Mouse (Mus musculus): ENCODE data around the gene Tanc1. TPM values are rescaled to one million over a fixed set of nuclear protein-coding genes. Genes with fewer than 3 reads are reported as not detected.

The Tanc1 gene
- polyA plus RNA-seq, 2 experiments = 1.1 to 1.3 TPM

DNA sequence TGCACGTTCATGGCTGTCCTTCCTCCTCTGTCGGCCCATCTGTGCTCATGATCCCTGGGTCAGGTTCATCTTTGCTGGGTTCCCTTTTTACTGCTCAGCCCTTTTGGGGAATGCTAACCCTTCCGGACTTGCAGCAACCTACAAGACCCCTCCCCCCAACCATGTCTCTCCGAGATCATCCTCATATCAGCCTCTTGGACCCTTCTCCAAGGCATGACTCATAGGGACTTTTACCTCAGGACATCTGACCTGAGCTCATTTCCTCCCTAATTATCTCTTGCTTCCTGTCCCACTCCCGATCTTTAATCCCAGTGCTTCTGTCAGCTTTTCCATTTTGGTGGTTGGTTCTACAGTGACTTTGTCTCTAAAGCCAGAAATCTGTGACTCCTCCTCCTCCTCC is 68.9 kb downstream of the Tanc1 start:
- no peak overlapping the region for H3K4me3 ChIP-seq (ENCODE audit: insufficient read depth in 1 of 2, low read depth in 2 of 2, low read length in 2 of 2)
- H3K27me3 ChIP-seq (ENCODE audit: control insufficient read depth, insufficient read depth, low read length) = no peaks in the 10 kb centered on the region
- H3K27ac ChIP-seq = no peak overlapping the region
- no peak for DNase-seq (ENCODE audit: low read depth in 3 of 3, low spot score in 3 of 3)
- no peaks in the 10 kb centered on the region for H3K36me3 ChIP-seq (replicated peaks; ENCODE audit: control insufficient read depth, insufficient read depth, low read depth)
- peaks cover 0 to 9% of the 10 kb centered on the region in 2 experiments; a peak in 2 of 4 replicates for H3K4me1 ChIP-seq (replicated peaks; ENCODE audit: control insufficient read depth in 2 of 2, insufficient read depth in 2 of 2, low read length in 1 of 2)
- ATAC-seq (ENCODE audit: insufficient read depth) = no peak
- no peak overlapping the region for H3K9ac ChIP-seq (replicated peaks)
- no peaks in the 10 kb centered on the region for H3K9me3 ChIP-seq (ENCODE audit: control insufficient read depth, low read length)
- 37% methylated on average over 5 of the region's 5 CpGs for WGBS (ENCODE audit: insufficient replicate concordance)
- no peak overlapping the region for H3K4me2 ChIP-seq (ENCODE audit: low read depth)
- TF ChIP-seq EP300 (IDR thresholded peaks at IDR 0.05; ENCODE audit: low read depth) = no peak
- no peak for TF ChIP-seq CTCF (IDR thresholded peaks at IDR 0.05; ENCODE audit: low read depth)

- Histone ChIP-seq H3K27me3 (ENCODE audit: control insufficient read depth, insufficient read depth, low read length) (no peaks in the 10 kb centered on the region), H3K4me3 (ENCODE audit: insufficient read depth in 1 of 2, low read depth in 2 of 2, low read length in 2 of 2) (no peak overlapping the region), H3K4me2 (ENCODE audit: low read depth) (no peak overlapping the region), H3K36me3 (replicated peaks; ENCODE audit: control insufficient read depth, insufficient read depth, low read depth) (no peaks in the 10 kb centered on the region), H3K4me1 (replicated peaks; ENCODE audit: control insufficient read depth in 2 of 2, insufficient read depth in 2 of 2, low read length in 1 of 2) (peaks cover 0 to 6% of the 10 kb centered on the region in 2 experiments; a peak in 2 of 4 replicates), H3K9ac (replicated peaks) (no peak overlapping the region), H3K27ac (no peak overlapping the region), H3K9me3 (ENCODE audit: control insufficient read depth, low read length) (no peaks in the 10 kb centered on the region)
- no peak for TF ChIP-seq EP300 (IDR thresholded peaks at IDR 0.05; ENCODE audit: low read depth)
- no peak for TF ChIP-seq CTCF (IDR thresholded peaks at IDR 0.05; ENCODE audit: low read depth)
- WGBS (ENCODE audit: insufficient replicate concordance) = 48% methylated on average over 4 of the region's 4 CpGs
- DNase-seq (ENCODE audit: low read depth in 3 of 3, low spot score in 3 of 3) (no peak), ATAC-seq (ENCODE audit: insufficient read depth) (no peak)
Measured at GRCm38 (mm10) chr2:59681181-59681580, 69.3 kb downstream of the Tanc1 start.

DNA sequence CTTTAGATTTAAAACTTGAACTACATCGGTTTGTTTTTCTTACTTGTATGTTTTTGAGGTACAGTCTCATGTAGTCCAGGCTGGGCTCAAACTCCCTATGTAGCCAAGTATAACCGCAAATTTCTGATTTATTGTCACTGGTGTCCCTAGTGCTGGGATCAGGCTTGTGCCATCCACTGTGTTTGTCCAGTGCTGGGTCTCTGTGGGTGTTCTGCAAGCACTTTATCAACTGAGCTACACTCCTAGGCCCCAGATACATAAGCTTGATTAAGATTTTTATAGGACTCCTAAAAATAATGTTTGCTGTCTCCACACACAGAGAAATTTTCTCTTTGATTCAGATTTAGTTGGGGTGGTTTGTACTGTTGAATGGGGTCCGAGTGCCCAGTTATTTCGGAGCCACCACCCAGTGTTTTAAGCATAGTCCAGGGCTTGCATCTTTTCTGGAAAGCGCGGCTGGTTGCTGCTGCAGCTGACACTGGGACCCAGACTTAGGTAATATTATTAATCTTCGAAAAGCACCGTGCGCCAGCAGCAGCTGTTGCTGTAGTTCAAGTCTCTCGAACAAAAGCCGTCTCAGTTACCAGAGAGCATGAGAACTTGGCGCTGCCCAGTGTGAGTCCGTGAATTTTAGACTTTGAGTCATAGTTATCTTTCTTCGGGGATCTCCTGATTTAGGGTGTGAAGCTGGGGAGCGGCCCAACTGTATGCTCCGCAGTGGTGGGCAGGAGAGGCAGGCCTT is 73.2 kb downstream of the Tanc1 start:
- H3K9me3 ChIP-seq (ENCODE audit: control insufficient read depth, low read length) = no peaks in the 10 kb centered on the region
- no peak overlapping the region for H3K9ac ChIP-seq (replicated peaks)
- H3K4me1 ChIP-seq (replicated peaks; ENCODE audit: control insufficient read depth in 2 of 2, insufficient read depth in 2 of 2, low read length in 1 of 2) = peaks cover 0 to 2% of the 10 kb centered on the region in 2 experiments; a peak in 2 of 4 replicates
- no peak overlapping the region for H3K27ac ChIP-seq
- no peaks in the 10 kb centered on the region for H3K36me3 ChIP-seq (replicated peaks; ENCODE audit: control insufficient read depth, insufficient read depth, low read depth)
- no peak for TF ChIP-seq EP300 (IDR thresholded peaks at IDR 0.05; ENCODE audit: low read depth)
- no peak for TF ChIP-seq CTCF (IDR thresholded peaks at IDR 0.05; ENCODE audit: low read depth)
- H3K4me3 ChIP-seq (ENCODE audit: insufficient read depth in 1 of 2, low read depth in 2 of 2, low read length in 2 of 2) = no peak overlapping the region
- no peak for ATAC-seq (ENCODE audit: insufficient read depth)
- WGBS (ENCODE audit: insufficient replicate concordance) = 76% methylated on average over 16 of the region's 16 CpGs
- DNase-seq (ENCODE audit: low read depth in 3 of 3, low spot score in 3 of 3) = no peak
- H3K27me3 ChIP-seq (ENCODE audit: control insufficient read depth, insufficient read depth, low read length) = no peaks in the 10 kb centered on the region
- H3K4me2 ChIP-seq (ENCODE audit: low read depth) = no peak overlapping the region

- no peak overlapping the region for H3K27ac ChIP-seq
- H3K9me3 ChIP-seq (ENCODE audit: control insufficient read depth, low read length) = no peaks in the 10 kb centered on the region
- H3K27me3 ChIP-seq (ENCODE audit: control insufficient read depth, insufficient read depth, low read length) = no peaks in the 10 kb centered on the region
- DNase-seq (ENCODE audit: low read depth in 3 of 3, low spot score in 3 of 3) (no peak), ATAC-seq (ENCODE audit: insufficient read depth) (no peak)
- peaks cover 0 to under 1% of the 10 kb centered on the region in 2 experiments; a peak in 2 of 4 replicates for H3K4me1 ChIP-seq (replicated peaks; ENCODE audit: control insufficient read depth in 2 of 2, insufficient read depth in 2 of 2, low read length in 1 of 2)
- TF ChIP-seq CTCF (IDR thresholded peaks at IDR 0.05; ENCODE audit: low read depth) = no peak
- TF ChIP-seq EP300 (IDR thresholded peaks at IDR 0.05; ENCODE audit: low read depth) = no peak
- no peaks in the 10 kb centered on the region for H3K36me3 ChIP-seq (replicated peaks; ENCODE audit: control insufficient read depth, insufficient read depth, low read depth)
- H3K9ac ChIP-seq (replicated peaks) = no peak overlapping the region
- 84% methylated on average over 4 of the region's 4 CpGs for WGBS (ENCODE audit: insufficient replicate concordance)
- no peak overlapping the region for H3K4me2 ChIP-seq (ENCODE audit: low read depth)
- no peak overlapping the region for H3K4me3 ChIP-seq (ENCODE audit: insufficient read depth in 1 of 2, low read depth in 2 of 2, low read length in 2 of 2)
Measured at GRCm38 (mm10) chr2:59685606-59685950, 73.7 kb downstream of the Tanc1 start.

DNA sequence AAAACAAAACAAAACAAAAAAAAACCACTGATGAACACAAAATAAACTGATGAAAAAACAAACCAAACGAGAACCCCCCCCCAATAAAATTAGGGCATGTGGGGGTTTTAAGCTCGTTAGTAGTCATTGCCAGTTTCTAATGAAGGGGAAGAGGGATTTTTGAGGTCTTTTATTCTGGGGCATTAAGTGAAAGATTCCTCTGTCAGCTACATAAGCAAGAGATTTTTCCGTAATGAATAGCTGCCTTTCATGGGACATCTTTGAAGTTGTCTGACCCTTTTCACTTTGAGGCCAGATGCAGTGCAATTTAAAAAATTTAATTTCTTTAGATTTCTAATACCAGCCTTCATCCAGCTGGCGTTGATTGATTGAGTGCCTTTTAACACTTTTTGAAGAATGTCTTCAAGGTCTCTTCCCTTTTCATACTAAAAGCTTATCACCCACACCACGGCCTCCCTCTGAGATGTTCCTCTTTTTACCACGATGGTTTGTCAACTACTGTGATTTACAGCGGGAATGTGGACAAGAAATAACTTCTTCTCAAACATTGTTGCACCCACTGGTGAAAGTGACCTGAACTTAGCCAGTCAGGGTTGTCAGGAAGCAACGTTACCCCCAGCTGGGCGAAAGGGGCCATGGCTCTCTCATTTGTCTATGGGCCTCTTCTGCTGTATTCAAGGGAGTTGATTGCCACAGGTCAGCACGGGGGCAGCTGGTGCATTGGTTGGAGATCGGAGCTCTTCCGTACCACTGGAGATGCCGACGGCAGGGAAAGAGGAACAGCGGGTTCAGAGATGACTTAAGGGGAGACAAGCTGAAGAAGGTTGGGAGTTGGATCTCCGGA is 76.6 kb downstream of the Tanc1 start:
- Histone ChIP-seq H3K9ac (replicated peaks) (no peak overlapping the region), H3K4me1 (replicated peaks; ENCODE audit: control insufficient read depth in 2 of 2, insufficient read depth in 2 of 2, low read length in 1 of 2) (peaks cover 0 to 6% of the 10 kb centered on the region in 2 experiments; a peak in 2 of 4 replicates), H3K27ac (no peak overlapping the region), H3K27me3 (ENCODE audit: control insufficient read depth, insufficient read depth, low read length) (no peaks in the 10 kb centered on the region), H3K9me3 (ENCODE audit: control insufficient read depth, low read length) (no peaks in the 10 kb centered on the region), H3K36me3 (replicated peaks; ENCODE audit: control insufficient read depth, insufficient read depth, low read depth) (no peaks in the 10 kb centered on the region), H3K4me2 (ENCODE audit: low read depth) (no peak overlapping the region), H3K4me3 (ENCODE audit: insufficient read depth in 1 of 2, low read depth in 2 of 2, low read length in 2 of 2) (no peak overlapping the region)
- TF ChIP-seq CTCF (IDR thresholded peaks at IDR 0.05; ENCODE audit: low read depth) = no peak
- TF ChIP-seq EP300 (IDR thresholded peaks at IDR 0.05; ENCODE audit: low read depth) = no peak
- DNase-seq (ENCODE audit: low read depth in 3 of 3, low spot score in 3 of 3) = no peak
- 45% methylated on average over 16 of the region's 16 CpGs for WGBS (ENCODE audit: insufficient replicate concordance)
- no peak for ATAC-seq (ENCODE audit: insufficient read depth)
